Mouse (Mus musculus) forebrain, embryonic 16.5 days (tissue): ENCODE measurements around the gene Fam53b. TPM values are rescaled to one million over a fixed set of nuclear protein-coding genes. Genes with fewer than 3 reads are reported as not detected.
A peak's percentile ranks its signal among the peaks of the same experiment; 100 is the strongest.

Source experiments
- ATAC-seq: fragments of 200-750 bp; cut with Nextera tagmentation; 2 replicates; pipeline ENCODE4 v1.8.0; 2017; ENCODE audit warnings: mild to moderate bottlenecking, moderate library complexity
- H3K27ac ChIP-seq: fragments of 300-500 bp; sonication (generic); 2 replicates; pipeline ENCODE4 v1.5.1; 2014; ENCODE audit warnings: low read length, control low read depth
- H3K27me3 ChIP-seq: fragments of 300-500 bp; sonication (generic); replicated peaks from 2 replicates; pipeline ENCODE4 v1.6.1; 2014; ENCODE audit warnings: low read length; ENCODE audit not compliant: control insufficient read depth, insufficient read depth
- H3K36me3 ChIP-seq: fragments of 300-500 bp; sonication (generic); 2 replicates; pipeline ENCODE4 v1.6.1; 2014; ENCODE audit not compliant: control insufficient read depth, insufficient read depth
- H3K4me1 ChIP-seq: fragments of 300-500 bp; sonication (generic); replicated peaks from 2 replicates; pipeline ENCODE4 v1.6.1; 2014; ENCODE audit warnings: low read length; ENCODE audit not compliant: control insufficient read depth, insufficient read depth
- H3K4me2 ChIP-seq: fragments of 300-500 bp; sonication (generic); 2 replicates; pipeline ENCODE4 v1.6.1; 2014; ENCODE audit warnings: mild to moderate bottlenecking, low read length, control low read depth
- H3K4me3 ChIP-seq: fragments of 300-500 bp; sonication (generic); replicated peaks from 2 replicates; pipeline ENCODE4 v1.5.1; 2014; ENCODE audit warnings: mild to moderate bottlenecking, low read length, control low read depth
- H3K9ac ChIP-seq: fragments of 300-500 bp; sonication (generic); replicated peaks from 2 replicates; pipeline ENCODE4 v1.6.1; 2014; ENCODE audit warnings: low read depth, low read length, control low read depth
- H3K9me3 ChIP-seq: fragments of 300-500 bp; sonication (generic); 2 replicates; pipeline ENCODE4 v1.6.1; 2016; ENCODE audit warnings: low read length; ENCODE audit not compliant: control insufficient read depth
- WGBS: fragments of 180-500 bp; shearing (Covaris S2); extraction: QIAGEN DNeasy Blood & Tissue Kit; methylation state at CpG from one replicate; pipeline ENCODE4 v1.1.7; 2014; 5-methylcytosine and 5-hydroxymethylcytosine counted together
- polyA plus RNA-seq: library from polyadenylated mRNA; unstranded; fragments of >200 nt; fragmentation: Nextera tagmentation; extraction: Ambion mirVana; gene quantifications from 2 replicates; pipeline ENCODE4 v1.2.1, GENCODE M21; 2015

Fam53b gene
- polyA plus RNA-seq, 1 experiment from 2014 or later = 29.2 TPM

GRCm38 (mm10) chr7:132739829-132740228 is 73.9 kb downstream of the Fam53b start:
- H3K36me3 ChIP-seq = no peaks in the 10 kb centered on the region
- no peak overlapping the region for H3K27ac ChIP-seq
- no peaks in the 10 kb centered on the region for H3K9me3 ChIP-seq
- 85% methylated on average over 6 of the region's 6 CpGs for WGBS
- H3K4me3 ChIP-seq = no peak overlapping the region
- no peak overlapping the region for H3K4me2 ChIP-seq
- H3K4me1 ChIP-seq = peaks cover 8% of the 10 kb centered on the region; the same call in 1 of the 2 replicates
- H3K9ac ChIP-seq = no peak overlapping the region
- no peaks in the 10 kb centered on the region for H3K27me3 ChIP-seq
- no peak for ATAC-seq

GRCm38 (mm10) chr7:132738844-132739243 is 74.8 kb downstream of the Fam53b start:
- Histone ChIP-seq H3K4me3 (no peak overlapping the region), H3K36me3 (no peaks in the 10 kb centered on the region), H3K4me1 (peaks cover 16% of the 10 kb centered on the region; the same call in 1 of the 2 replicates), H3K4me2 (no peak overlapping the region), H3K27me3 (no peaks in the 10 kb centered on the region), H3K9me3 (no peaks in the 10 kb centered on the region), H3K9ac (no peak overlapping the region), H3K27ac (no peak overlapping the region)
- no peak for ATAC-seq
- 93% methylated on average over 6 of the region's 6 CpGs for WGBS

GRCm38 (mm10) chr7:132736099-132736862 is 77.4 kb downstream of the Fam53b start:
- 54% methylated on average over 17 of the region's 17 CpGs for WGBS
- Histone ChIP-seq H3K9ac (no peak overlapping the region), H3K9me3 (no peaks in the 10 kb centered on the region), H3K4me2 (no peak overlapping the region), H3K27me3 (no peaks in the 10 kb centered on the region), H3K4me1 (peaks cover 40% of the 10 kb centered on the region), H3K36me3 (no peaks in the 10 kb centered on the region), H3K4me3 (no peak overlapping the region), H3K27ac (peak overlapping the region; percentile 2; the same call in 1 of the 2 replicates)
- no peak for ATAC-seq

- no peaks in the 10 kb centered on the region for H3K36me3 ChIP-seq
- WGBS = 75% methylated on average over 5 of the region's 5 CpGs
- H3K4me1 ChIP-seq = peaks cover 49% of the 10 kb centered on the region
- H3K9ac ChIP-seq = no peak overlapping the region
- no peaks in the 10 kb centered on the region for H3K27me3 ChIP-seq
- H3K4me3 ChIP-seq = no peak overlapping the region
- no peak for ATAC-seq
- no peak overlapping the region for H3K4me2 ChIP-seq
- no peak overlapping the region for H3K27ac ChIP-seq
- no peaks in the 10 kb centered on the region for H3K9me3 ChIP-seq
These were observed 78.5 kb downstream of the Fam53b start for GRCm38 (mm10) chr7:132735145-132735544.

- Histone ChIP-seq H3K4me1 (peaks cover 51% of the 10 kb centered on the region), H3K4me2 (no peak overlapping the region), H3K9ac (0 out of 2 replicates have a peak overlapping the region, but pooled peaks have one; percentile 15), H3K4me3 (no peak overlapping the region), H3K9me3 (no peaks in the 10 kb centered on the region), H3K27me3 (no peaks in the 10 kb centered on the region), H3K27ac (no peak overlapping the region), H3K36me3 (no peaks in the 10 kb centered on the region)
- no peak for ATAC-seq
- WGBS = 78% methylated on average over 9 of the region's 9 CpGs
These were observed 79.5 kb downstream of the Fam53b start for GRCm38 (mm10) chr7:132734222-132734621.

GRCm38 (mm10) chr7:132733521-132733920 is 80.2 kb downstream of the Fam53b start:
- no peak for ATAC-seq
- Histone ChIP-seq H3K36me3 (no peaks in the 10 kb centered on the region), H3K4me1 (peaks cover 51% of the 10 kb centered on the region), H3K9me3 (no peaks in the 10 kb centered on the region), H3K27ac (peak overlapping the region; percentile 51; the same call in 1 of the 2 replicates), H3K4me3 (no peak overlapping the region), H3K27me3 (no peaks in the 10 kb centered on the region), H3K4me2 (no peak overlapping the region), H3K9ac (no peak overlapping the region; the same call in 1 of the 2 replicates)
- WGBS = 17% methylated on average over 6 of the region's 6 CpGs

- no peak overlapping the region for H3K4me2 ChIP-seq
- WGBS = 8% methylated on average over 6 of the region's 6 CpGs
These were observed 81.4 kb downstream of the Fam53b start for GRCm38 (mm10) chr7:132732136-132732789.

GRCm38 (mm10) chr7:132731558-132731957 is 82.1 kb downstream of the Fam53b start:
- H3K9ac ChIP-seq = no peak overlapping the region

More at GRCm38 (mm10) chr7:132732136-132732789, 81.4 kb downstream of the Fam53b start:
- Histone ChIP-seq H3K9me3 (no peaks in the 10 kb centered on the region), H3K36me3 (no peaks in the 10 kb centered on the region), H3K4me3 (no peak overlapping the region), H3K27ac (peak overlapping the region; percentile 6), H3K9ac (no peak overlapping the region), H3K4me1 (peaks cover 51% of the 10 kb centered on the region), H3K27me3 (no peaks in the 10 kb centered on the region)
- ATAC-seq = peak; percentile 44

GRCm38 (mm10) chr7:132730510-132730909 is 83.2 kb downstream of the Fam53b start:
- H3K36me3 ChIP-seq = no peaks in the 10 kb centered on the region
- no peak overlapping the region for H3K4me2 ChIP-seq
- WGBS = 30% methylated on average over 7 of the region's 7 CpGs
- ATAC-seq = no peak
- H3K4me3 ChIP-seq = no peak overlapping the region
- H3K27me3 ChIP-seq = no peaks in the 10 kb centered on the region
- no peaks in the 10 kb centered on the region for H3K9me3 ChIP-seq
- peak overlapping the region; percentile 29; the same call in 1 of the 2 replicates for H3K27ac ChIP-seq
- H3K9ac ChIP-seq = no peak overlapping the region
- H3K4me1 ChIP-seq = peaks cover 45% of the 10 kb centered on the region

More at GRCm38 (mm10) chr7:132731558-132731957, 82.1 kb downstream of the Fam53b start:
- no peaks in the 10 kb centered on the region for H3K36me3 ChIP-seq
- peaks cover 51% of the 10 kb centered on the region for H3K4me1 ChIP-seq
- peak overlapping the region; percentile 29 for H3K27ac ChIP-seq
- 9% methylated on average over 6 of the region's 6 CpGs for WGBS
- no peak overlapping the region for H3K4me2 ChIP-seq
- H3K4me3 ChIP-seq = no peak overlapping the region
- H3K27me3 ChIP-seq = no peaks in the 10 kb centered on the region
- no peaks in the 10 kb centered on the region for H3K9me3 ChIP-seq
- peak; percentile 74 for ATAC-seq
